Mouse (Mus musculus): ENCODE measurements at regions not wholly inside any gene's neighbourhood (a gene's known extent, or its start where the extent isn't known, plus 50 kb on each side); places are given as distances from the start of the nearest gene placed in this dataset.

GRCm38 (mm10) chr16:30735360-30735759 is 135.8 kb downstream of the Fam43a start:
- DNase-seq (ENCODE audit: low spot score in 2 of 2) = no peak

GRCm38 (mm10) chr16:30735969-30736368 is 136.4 kb downstream of the Fam43a start:
- DNase-seq (ENCODE audit: low spot score in 2 of 2) = no peak

GRCm38 (mm10) chr16:30736662-30737326 is 137.3 kb downstream of the Fam43a start:
- peak in 1 of 2 experiments; percentile 10 for DNase-seq (ENCODE audit: low spot score in 2 of 2)

GRCm38 (mm10) chr16:30737524-30737923 is 138.0 kb downstream of the Fam43a start:
- DNase-seq (ENCODE audit: low spot score in 2 of 2) = no peak

- no peak for DNase-seq (ENCODE audit: low spot score in 2 of 2)
These were observed 140.1 kb downstream of the Fam43a start for GRCm38 (mm10) chr16:30739651-30740050.

GRCm38 (mm10) chr16:30741192-30741591 is 141.7 kb downstream of the Fam43a start:
- no peak for DNase-seq (ENCODE audit: low spot score in 2 of 2)

GRCm38 (mm10) chr16:30742474-30742873 is 143.0 kb downstream of the Fam43a start:
- no peak for DNase-seq (ENCODE audit: low spot score in 2 of 2)

GRCm38 (mm10) chr16:30743566-30743965 is 144.0 kb downstream of the Fam43a start:
- DNase-seq (ENCODE audit: low spot score in 2 of 2) = no peak

GRCm38 (mm10) chr16:30744237-30744636 is 144.7 kb downstream of the Fam43a start:
- no peak for DNase-seq (ENCODE audit: low spot score in 2 of 2)

GRCm38 (mm10) chr16:30745598-30746181 is 146.2 kb downstream of the Fam43a start:
- DNase-seq (ENCODE audit: low spot score in 2 of 2) = peak; percentile 8 to 32

GRCm38 (mm10) chr16:30746211-30746610 is 146.7 kb downstream of the Fam43a start:
- no peak for DNase-seq (ENCODE audit: low spot score in 2 of 2)

GRCm38 (mm10) chr16:30749841-30750240 is 150.3 kb downstream of the Fam43a start:
- no peak for DNase-seq (ENCODE audit: low spot score in 2 of 2)

GRCm38 (mm10) chr16:30755771-30756170 is 156.2 kb downstream of the Fam43a start:
- no peak for DNase-seq (ENCODE audit: low spot score in 2 of 2)

- no peak for DNase-seq (ENCODE audit: low spot score in 2 of 2)
These were observed 157.2 kb downstream of the Fam43a start for GRCm38 (mm10) chr16:30756678-30757077.

GRCm38 (mm10) chr16:30757556-30757955 is 158.0 kb downstream of the Fam43a start:
- DNase-seq (ENCODE audit: low spot score in 2 of 2) = no peak

GRCm38 (mm10) chr16:30758041-30758440 is 158.5 kb downstream of the Fam43a start:
- DNase-seq (ENCODE audit: low spot score in 2 of 2) = no peak

- DNase-seq (ENCODE audit: low spot score in 2 of 2) = no peak
These were observed 160.0 kb downstream of the Fam43a start for GRCm38 (mm10) chr16:30759503-30759902.

- DNase-seq (ENCODE audit: low spot score in 2 of 2) = no peak
These were observed 161.7 kb downstream of the Fam43a start for GRCm38 (mm10) chr16:30761201-30761710.

GRCm38 (mm10) chr16:30762898-30763595 is 163.5 kb downstream of the Fam43a start:
- no peak for DNase-seq (ENCODE audit: low spot score in 2 of 2)

GRCm38 (mm10) chr16:30765591-30765990 is 166.1 kb downstream of the Fam43a start:
- DNase-seq (ENCODE audit: low spot score in 2 of 2) = no peak

GRCm38 (mm10) chr16:30769007-30769442 is 169.5 kb downstream of the Fam43a start:
- DNase-seq (ENCODE audit: low spot score in 2 of 2) = no peak

GRCm38 (mm10) chr16:30769467-30769866 is 169.9 kb downstream of the Fam43a start:
- no peak for DNase-seq (ENCODE audit: low spot score in 2 of 2)

All from left cerebral cortex, adult 8-10 months (tissue).